Mouse (Mus musculus): ENCODE data around the gene Tubgcp5. TPM values are rescaled to one million over a fixed set of nuclear protein-coding genes. Genes with fewer than 3 reads are reported as not detected.
A peak's percentile ranks its signal among the peaks of the same experiment; 100 is the strongest.

Gene Tubgcp5
- total RNA-seq, 2 experiments from 2014 or later = 7.7 to 8.2 TPM

- intact Hi-C loops (cut with DNase I) = no loop called here
These were observed 52.8 kb downstream of the Tubgcp5 start for GRCm38 (mm10) chr7:55846606-55847312.

GRCm38 (mm10) chr7:55849948-55850571 is 56.1 kb downstream of the Tubgcp5 start:
- intact Hi-C loops (cut with DNase I) = no loop called here

More at GRCm38 (mm10) chr7:55846606-55847312, 52.8 kb downstream of the Tubgcp5 start:
- DNase-seq = no peak

GRCm38 (mm10) chr7:55852787-55853186 is 58.8 kb downstream of the Tubgcp5 start:
- intact Hi-C loops (cut with DNase I) = no loop called here
- DNase-seq = no peak

More at GRCm38 (mm10) chr7:55849948-55850571, 56.1 kb downstream of the Tubgcp5 start:
- DNase-seq = no peak

GRCm38 (mm10) chr7:55855597-55855996 is 61.6 kb downstream of the Tubgcp5 start:
- DNase-seq = no peak
- intact Hi-C loops (cut with DNase I) = no loop called here

- intact Hi-C loops (cut with DNase I) = no loop called here
These were observed 62.8 kb downstream of the Tubgcp5 start for GRCm38 (mm10) chr7:55856741-55857140.

GRCm38 (mm10) chr7:55857729-55858128 is 63.8 kb downstream of the Tubgcp5 start:
- DNase-seq = no peak
- intact Hi-C loops (cut with DNase I) = no loop called here

More at GRCm38 (mm10) chr7:55856741-55857140, 62.8 kb downstream of the Tubgcp5 start:
- DNase-seq = no peak

GRCm38 (mm10) chr7:55858836-55859517 is 65.0 kb downstream of the Tubgcp5 start:
- intact Hi-C loops (cut with DNase I) = no loop called here
- DNase-seq = no peak

- intact Hi-C loops (cut with DNase I) = no loop called here
- DNase-seq = no peak
These were observed 65.5 kb downstream of the Tubgcp5 start for GRCm38 (mm10) chr7:55859518-55859872.

GRCm38 (mm10) chr7:55859956-55860355 is 66.0 kb downstream of the Tubgcp5 start:
- intact Hi-C loops (cut with DNase I) = no loop called here

GRCm38 (mm10) chr7:55861175-55861574 is 67.2 kb downstream of the Tubgcp5 start:
- DNase-seq = no peak
- intact Hi-C loops (cut with DNase I) = no loop called here

More at GRCm38 (mm10) chr7:55859956-55860355, 66.0 kb downstream of the Tubgcp5 start:
- DNase-seq = no peak

GRCm38 (mm10) chr7:55865044-55865443 is 71.1 kb downstream of the Tubgcp5 start:
- DNase-seq = no peak
- intact Hi-C loops (cut with DNase I) = no loop called here

- no peak for DNase-seq
- intact Hi-C loops (cut with DNase I) = no loop called here
These were observed 71.9 kb downstream of the Tubgcp5 start for GRCm38 (mm10) chr7:55865750-55866416.

- DNase-seq = no peak
- intact Hi-C loops (cut with DNase I) = no loop called here
These were observed 74.3 kb downstream of the Tubgcp5 start for GRCm38 (mm10) chr7:55868247-55868646.

GRCm38 (mm10) chr7:55869220-55869619 is 75.3 kb downstream of the Tubgcp5 start:
- DNase-seq = no peak
- intact Hi-C loops (cut with DNase I) = no loop called here

GRCm38 (mm10) chr7:55870340-55871020 is 76.5 kb downstream of the Tubgcp5 start:
- DNase-seq = no peak

GRCm38 (mm10) chr7:55871476-55871875 is 77.5 kb downstream of the Tubgcp5 start:
- intact Hi-C loops (cut with DNase I) = no loop called here
- DNase-seq = no peak

More at GRCm38 (mm10) chr7:55870340-55871020, 76.5 kb downstream of the Tubgcp5 start:
- intact Hi-C loops (cut with DNase I) = no loop called here

GRCm38 (mm10) chr7:55874703-55875102 is 80.7 kb downstream of the Tubgcp5 start:
- intact Hi-C loops (cut with DNase I) = no loop called here
- DNase-seq = no peak

- DNase-seq = peak; percentile 30 to 55
- intact Hi-C loops (cut with DNase I) = no loop called here
These were observed 83.8 kb downstream of the Tubgcp5 start for GRCm38 (mm10) chr7:55877721-55878120.

GRCm38 (mm10) chr7:55880882-55881281 is 86.9 kb downstream of the Tubgcp5 start:
- no peak for DNase-seq
- intact Hi-C loops (cut with DNase I) = loop anchor here (5.0 kb wide), 1 partner anchor 246 kb away; no protein-coding TSS in a partner anchor

Data from gastrocnemius, postnatal 36 days (tissue).